Mouse (Mus musculus) neutrophil, adult 5-6 weeks (primary cell): ENCODE measurements around the gene Lmod3. TPM values are rescaled to one million over a fixed set of nuclear protein-coding genes. Genes with fewer than 3 reads are reported as not detected.
"Not testable (repeated sequence)": the region's sequence is repeated elsewhere in the genome, so short reads cannot be mapped to it uniquely, and the experiment has no call there.

Experiments used
- ATAC-seq: fragments of 151-379, 151-347 bp; 2 replicates; pipeline ENCODE4 v1.8.0; 2017; ENCODE audit warnings: mild to moderate bottlenecking, moderate TSS enrichment; ENCODE audit not compliant: insufficient number of reproducible peaks, poor library complexity, low FRiP score, severe bottlenecking; ENCODE audit errors: extremely low read depth
- total RNA-seq: library from RNA; stranded (forward); fragments of 200-1000 nt; gene quantifications from 2 replicates; pipeline ENCODE4 v1.2.3, GENCODE M21; 2017

Gene Lmod3
- total RNA-seq, 1 experiment from 2014 or later: not detected

DNA sequence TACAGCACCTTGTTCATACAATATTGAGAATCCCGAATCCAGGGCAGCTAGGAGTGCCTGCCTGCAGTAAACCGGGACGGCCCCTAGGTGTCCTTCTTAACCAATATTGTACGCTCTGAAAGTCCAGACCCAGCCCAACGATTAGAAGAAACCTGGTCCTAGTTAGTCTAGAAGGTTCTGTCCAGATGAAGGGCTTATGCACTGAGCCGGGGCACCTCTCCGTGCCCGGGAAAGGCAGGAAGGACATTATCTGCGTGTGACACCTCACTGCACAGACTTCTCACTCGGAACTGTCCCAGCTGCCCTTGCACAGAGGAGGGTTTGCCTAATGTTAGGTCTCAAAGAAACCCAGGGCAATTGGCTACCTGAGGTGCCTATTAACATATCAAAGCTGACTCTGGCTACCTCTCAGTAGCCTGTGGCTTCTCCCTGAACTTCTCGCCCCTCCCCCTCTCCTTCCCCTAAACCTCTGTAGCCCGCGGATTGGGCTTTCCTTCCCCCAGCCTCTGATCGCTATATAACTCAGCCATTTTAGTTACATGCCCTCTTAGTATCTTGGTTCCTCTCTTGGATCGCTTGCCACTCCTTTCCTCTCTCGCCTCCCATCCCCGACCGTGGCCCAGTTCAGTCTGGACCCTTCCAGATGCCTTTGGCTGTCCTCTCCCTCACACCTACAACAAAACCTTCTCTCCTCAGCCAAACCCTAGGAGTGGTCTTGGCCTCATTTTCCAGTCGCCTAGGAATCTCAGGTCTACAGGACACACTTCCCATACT, 25.6 kb upstream of the Lmod3 start:
- ATAC-seq: peak; percentile 68; the same call in 1 of the 2 replicates

- ATAC-seq: no peak
Observed at GRCm38 (mm10) chr6:97276890-97277497, 24.4 kb upstream of the Lmod3 start.

DNA sequence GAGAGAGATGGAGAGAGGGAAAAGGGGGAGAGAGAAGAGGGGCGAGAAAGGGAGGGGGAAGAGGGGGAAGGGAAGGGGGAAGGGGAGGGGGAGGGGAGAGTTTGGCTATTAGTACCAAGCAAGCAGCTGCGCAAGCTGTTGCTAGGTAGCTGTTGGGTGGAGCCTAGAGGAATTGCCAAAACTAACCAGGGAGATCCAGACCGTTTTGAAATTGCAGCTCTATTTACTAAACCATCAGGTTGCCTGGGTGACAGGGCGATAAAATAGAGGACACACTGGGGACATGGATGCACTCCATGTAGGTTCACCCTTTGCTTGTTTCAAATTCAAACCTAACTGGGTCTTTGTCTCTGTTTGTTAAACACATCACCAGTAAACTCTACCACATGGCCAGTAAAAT, 23.8 kb upstream of the Lmod3 start:
- ATAC-seq: no peak

DNA sequence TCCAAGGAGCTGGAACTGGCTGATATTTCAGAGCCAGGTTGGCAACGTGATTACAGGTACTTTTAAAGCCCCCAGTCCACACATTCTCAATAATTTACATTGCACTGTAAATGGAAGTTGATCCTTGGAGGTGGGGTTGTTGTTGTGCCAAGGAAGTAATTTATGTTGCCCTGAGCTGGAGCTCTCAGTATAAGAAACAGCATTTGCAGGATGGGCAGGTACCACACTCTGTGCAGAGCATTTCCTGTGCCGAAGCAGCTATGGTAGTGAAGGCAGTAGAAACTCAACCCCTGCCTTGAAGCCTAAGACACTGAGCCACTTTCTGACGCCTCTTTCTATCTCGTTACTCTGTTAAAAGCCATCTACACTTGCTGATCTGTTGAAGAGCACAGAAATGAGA, 23.2 kb upstream of the Lmod3 start:
- ATAC-seq: no peak

DNA sequence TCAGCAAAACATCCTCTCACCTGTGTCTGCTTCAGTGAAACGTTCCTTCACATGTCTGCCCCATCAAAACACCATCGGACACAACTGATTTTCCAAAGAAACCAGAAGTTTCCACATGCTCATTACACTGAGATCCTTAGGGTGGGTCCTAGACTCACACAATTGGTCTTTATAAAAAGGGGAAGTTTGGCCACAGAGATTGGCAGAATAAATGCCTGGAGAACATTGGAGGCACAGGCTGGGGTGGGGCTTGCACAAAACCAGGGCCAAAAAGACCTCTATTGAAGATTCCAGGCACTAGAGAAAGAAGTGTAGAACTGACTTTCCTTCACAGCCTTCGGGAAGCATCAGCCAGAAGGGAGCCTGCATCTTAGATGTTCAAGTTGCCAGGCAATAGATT, 21.2 kb upstream of the Lmod3 start:
- no peak for ATAC-seq

DNA sequence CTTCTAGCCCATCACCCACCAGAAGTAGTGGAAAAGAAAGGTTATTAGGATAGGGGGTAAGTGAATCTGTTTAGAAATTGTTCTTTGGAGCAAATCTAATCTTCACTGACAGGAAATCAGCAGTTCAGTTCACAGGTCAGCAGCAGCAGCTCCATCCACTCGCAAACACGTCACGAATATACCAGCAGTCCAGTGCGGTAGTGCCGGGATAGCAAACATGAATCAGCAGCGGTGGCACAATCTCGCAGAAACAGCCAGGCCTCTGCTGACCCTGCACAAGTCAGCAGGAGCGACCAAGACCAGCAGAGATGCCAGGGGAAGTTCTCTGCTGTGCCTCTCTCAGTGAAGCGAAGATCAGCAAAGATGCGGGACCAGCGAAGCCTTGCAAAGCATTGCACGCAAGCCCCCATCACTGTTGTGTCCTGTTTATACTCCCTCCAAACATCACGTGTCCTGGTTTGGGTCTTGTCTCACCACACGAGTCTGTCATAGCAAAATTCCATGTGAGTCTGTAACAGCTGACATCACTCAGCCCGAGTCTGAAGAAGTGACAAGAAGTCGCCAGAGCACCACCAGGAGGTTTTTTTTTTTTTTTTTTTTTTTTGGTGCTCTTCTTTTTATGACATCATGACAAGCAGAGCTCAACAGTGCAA, 20.6 kb upstream of the Lmod3 start:
- ATAC-seq: no peak

GRCm38 (mm10) chr6:97272349-97272748, 19.8 kb upstream of the Lmod3 start:
- ATAC-seq: no peak

- ATAC-seq: no peak
Observed at GRCm38 (mm10) chr6:97269596-97269995, 17.0 kb upstream of the Lmod3 start.

GRCm38 (mm10) chr6:97267132-97267531, 14.6 kb upstream of the Lmod3 start:
- ATAC-seq: no peak

- ATAC-seq: no peak
Observed at GRCm38 (mm10) chr6:97266661-97267060, 14.1 kb upstream of the Lmod3 start.

GRCm38 (mm10) chr6:97265705-97266104, 13.1 kb upstream of the Lmod3 start:
- ATAC-seq: no peak

GRCm38 (mm10) chr6:97265240-97265639, 12.7 kb upstream of the Lmod3 start:
- ATAC-seq: no peak

- ATAC-seq: not testable (repeated sequence)
Observed at GRCm38 (mm10) chr6:97263750-97264149, 11.2 kb upstream of the Lmod3 start.

DNA sequence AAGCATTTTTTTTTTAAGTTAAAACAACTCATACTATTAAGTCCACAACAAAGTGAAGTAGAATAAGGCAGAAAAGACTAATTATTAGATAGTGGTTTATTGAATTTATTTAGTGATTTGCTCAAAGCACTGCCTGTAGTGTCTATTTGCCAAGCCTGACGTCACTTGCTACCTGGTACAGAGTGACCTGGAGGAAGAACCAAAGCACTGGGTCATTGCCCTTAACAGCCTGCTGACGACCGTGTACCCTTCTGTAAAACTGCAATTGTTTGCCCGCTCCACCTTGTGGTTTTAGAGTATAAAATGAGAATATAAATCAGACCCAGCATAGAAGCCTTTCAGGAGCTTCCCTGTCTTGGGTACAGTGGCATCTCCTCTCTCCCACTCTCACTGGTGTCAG, 9.7 kb upstream of the Lmod3 start:
- no peak for ATAC-seq

DNA sequence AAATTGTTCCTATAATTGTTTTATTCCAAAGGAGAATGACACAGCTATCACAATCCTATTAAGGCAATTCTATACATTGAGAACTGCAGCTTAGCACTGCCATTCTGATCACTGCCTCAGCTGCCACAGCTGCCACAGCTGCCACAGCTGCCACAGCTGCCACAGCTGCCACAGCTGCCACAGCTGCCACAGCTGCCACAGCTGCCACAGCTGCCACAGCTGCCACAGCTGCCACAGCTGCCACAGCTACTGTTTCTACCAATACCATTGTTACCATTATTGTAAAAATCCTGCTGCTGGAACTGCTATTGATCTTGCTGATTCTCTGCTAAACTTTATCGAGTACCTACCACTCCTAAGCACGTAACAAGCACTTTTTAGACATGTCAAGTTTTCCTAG, 7.4 kb upstream of the Lmod3 start:
- not testable (repeated sequence) for ATAC-seq

DNA sequence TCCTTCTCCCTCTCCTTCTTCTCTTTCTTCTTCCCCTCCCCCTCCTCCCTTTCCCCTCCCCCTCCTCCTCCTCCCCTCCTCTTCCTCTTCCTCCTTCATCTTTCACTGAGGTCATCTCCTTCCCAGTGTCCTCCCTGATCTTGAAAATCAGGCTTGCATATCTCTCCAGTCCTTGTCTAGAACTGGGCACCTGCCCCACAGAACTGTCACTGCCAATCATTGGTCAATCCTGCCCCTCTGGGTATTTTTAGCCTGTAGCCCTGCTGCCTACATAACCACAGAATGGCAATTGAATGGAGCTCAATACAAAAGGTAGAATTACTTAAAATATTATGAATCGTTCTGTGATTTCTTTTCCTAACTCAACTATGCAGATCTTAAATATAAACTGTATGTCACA, 5.9 kb upstream of the Lmod3 start:
- no peak for ATAC-seq

DNA sequence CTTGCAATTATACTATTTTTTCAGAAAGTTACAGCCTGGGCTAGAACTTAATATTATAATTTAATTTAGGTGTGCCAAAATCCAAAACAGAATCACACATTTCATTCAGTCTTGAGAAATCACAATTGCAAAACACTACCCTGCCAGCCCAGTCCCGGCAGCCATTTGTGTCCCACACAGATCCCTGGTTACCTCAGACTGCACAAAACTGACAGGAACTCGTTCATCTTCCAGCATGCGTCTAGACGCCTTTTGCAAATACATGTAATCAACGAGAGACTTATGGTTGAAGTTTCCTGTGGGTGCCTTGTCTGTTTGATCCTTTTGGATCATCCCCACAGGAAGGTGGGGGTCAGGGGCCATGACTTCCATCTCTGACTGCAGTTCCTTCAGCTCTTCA, 473 bp downstream of the Lmod3 start:
- ATAC-seq: no peak

DNA sequence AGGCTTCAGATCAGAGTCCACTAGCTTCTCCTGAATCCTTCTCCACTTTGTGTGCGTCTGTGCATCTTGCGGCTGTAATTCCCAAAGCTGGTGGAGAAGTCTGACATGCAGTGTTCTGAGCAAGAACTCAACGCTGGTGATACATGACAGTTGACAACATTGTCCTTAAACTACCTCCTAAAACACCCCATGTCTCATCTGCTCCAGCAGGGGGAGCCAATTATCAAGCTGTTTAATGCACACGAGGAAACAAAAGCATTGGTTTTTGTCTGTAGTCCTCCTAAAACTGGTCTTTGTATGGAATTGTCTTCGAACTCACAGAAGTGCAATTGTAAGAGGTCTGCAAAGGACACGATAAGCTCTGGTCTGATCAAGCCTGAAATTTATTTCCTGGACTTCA, 1.6 kb downstream of the Lmod3 start:
- ATAC-seq: peak; percentile 56; the same call in 1 of the 2 replicates

DNA sequence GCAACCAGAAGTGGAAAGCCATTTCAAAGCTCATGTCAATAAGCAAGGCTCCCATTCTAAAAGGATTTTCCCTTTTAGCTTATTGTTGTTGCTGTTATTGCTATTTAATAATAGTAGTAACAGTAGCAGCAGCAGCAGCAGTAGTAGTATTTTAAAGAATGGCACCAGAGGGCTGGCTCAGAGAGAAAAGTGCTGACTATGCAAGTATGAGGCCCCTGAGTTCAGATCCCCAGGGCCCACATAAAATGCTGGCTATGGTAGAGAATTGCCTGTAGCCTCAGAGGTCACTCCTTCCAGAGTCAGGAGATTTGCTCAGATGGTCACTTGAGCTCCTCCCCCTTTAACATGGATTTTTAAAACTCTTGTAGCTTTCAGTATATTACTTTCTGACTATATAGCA, 7.4 kb downstream of the Lmod3 start:
- ATAC-seq: no peak

GRCm38 (mm10) chr6:97242522-97242921, 10.0 kb downstream of the Lmod3 start:
- no peak for ATAC-seq
